Mouse (Mus musculus) G1E-ER4 (cell line): ENCODE measurements around the gene Dalrd3. TPM values are rescaled to one million over a fixed set of nuclear protein-coding genes. Genes with fewer than 3 reads are reported as not detected.

ENCODE experiments used
- GATA1 ChIP-seq: IDR thresholded peaks from one replicate; pipeline ENCODE4 v1.8.0; 2012; ENCODE audit warnings: low read length, inconsistent platforms
- polyA plus RNA-seq: library from polyadenylated mRNA; stranded (reverse); fragments of >175 nt; gene quantifications from 2 replicates; pipeline ENCODE4 v1.2.3, GENCODE M21; 2012

The Dalrd3 gene
- polyA plus RNA-seq, 1 experiment = 76.1 TPM

GRCm38 (mm10) chr9:108591462-108591861 is 21.8 kb downstream of the Dalrd3 start:
- TF ChIP-seq GATA1 = no peak

GRCm38 (mm10) chr9:108594354-108594753 is 24.7 kb downstream of the Dalrd3 start:
- no peak for TF ChIP-seq GATA1

- TF ChIP-seq GATA1 = no peak
These were observed 27.5 kb downstream of the Dalrd3 start, which contains the start of gene P4htm for GRCm38 (mm10) chr9:108596998-108597764. Gene P4htm, minus strand, starts transcription at chr9:108597667.

GRCm38 (mm10) chr9:108599021-108599566 is 29.4 kb downstream of the Dalrd3 start:
- TF ChIP-seq GATA1 = no peak

GRCm38 (mm10) chr9:108600011-108600410 is 30.3 kb downstream of the Dalrd3 start:
- no peak for TF ChIP-seq GATA1

- no peak for TF ChIP-seq GATA1
These were observed 32.3 kb downstream of the Dalrd3 start for GRCm38 (mm10) chr9:108601986-108602385.

GRCm38 (mm10) chr9:108608889-108609288 is 39.2 kb downstream of the Dalrd3 start:
- TF ChIP-seq GATA1 = no peak

- TF ChIP-seq GATA1 = no peak
These were observed 41.8 kb downstream of the Dalrd3 start for GRCm38 (mm10) chr9:108611488-108611887.

- no peak for TF ChIP-seq GATA1
These were observed 47.6 kb downstream of the Dalrd3 start for GRCm38 (mm10) chr9:108617301-108617700.

Other genes with a start within 250 kb of the Dalrd3 start
- 350 and 513 TPM in 2 replicates for gene Gpx1, start 231.0 kb upstream of the Dalrd3 start, polyA plus RNA-seq
- 34.7 and 107 TPM in 2 replicates for gene Usp4, start 222.0 kb upstream of the Dalrd3 start, polyA plus RNA-seq
- gene 1700102P08Rik, start 177.1 kb upstream of the Dalrd3 start, polyA plus RNA-seq = 0.51 and 0.69 TPM in 2 replicates
- not detected in 2 replicates for gene Ccdc36, start 141.4 kb upstream of the Dalrd3 start, polyA plus RNA-seq
- not detected in 2 replicates for gene BC048562, start 133.4 kb upstream of the Dalrd3 start, polyA plus RNA-seq
- gene Ccdc71, start 109.4 kb upstream of the Dalrd3 start, polyA plus RNA-seq = 26.4 and 34.2 TPM in 2 replicates
- gene Klhdc8b, start 108.3 kb upstream of the Dalrd3 start, polyA plus RNA-seq = 195 and 224 TPM in 2 replicates
- 0.05 and 0.25 TPM in 2 replicates for gene Lamb2, start 90.2 kb upstream of the Dalrd3 start, polyA plus RNA-seq
- 101 and 102 TPM in 2 replicates for gene Usp19, start 79.3 kb upstream of the Dalrd3 start, polyA plus RNA-seq
- 35.0 and 132 TPM in 2 replicates for gene Qars, start 62.2 kb upstream of the Dalrd3 start, polyA plus RNA-seq
- 87.8 and 118 TPM in 2 replicates for gene Qrich1, start 53.1 kb upstream of the Dalrd3 start, polyA plus RNA-seq
- 146 and 164 TPM in 2 replicates for gene Impdh2, start 9.6 kb upstream of the Dalrd3 start, polyA plus RNA-seq
- 17.2 and 26.6 TPM in 2 replicates for gene Ndufaf3, start 2.5 kb upstream of the Dalrd3 start, polyA plus RNA-seq
- gene Wdr6, start 8.9 kb downstream of the Dalrd3 start, polyA plus RNA-seq = 14.2 and 27.4 TPM in 2 replicates
- gene P4htm, start 27.8 kb downstream of the Dalrd3 start, polyA plus RNA-seq = 6.3 and 8.0 TPM in 2 replicates
- 126 and 161 TPM in 2 replicates for gene Arih2, start 79.5 kb downstream of the Dalrd3 start, polyA plus RNA-seq
- 5.0 and 6.0 TPM in 2 replicates for gene Slc25a20, start 92.2 kb downstream of the Dalrd3 start, polyA plus RNA-seq
- gene Prkar2a, start 119.4 kb downstream of the Dalrd3 start, polyA plus RNA-seq = 0.02 TPM in 1 of 2 replicates, not detected in the other
- gene Ip6k2, start 213.9 kb downstream of the Dalrd3 start, polyA plus RNA-seq = 31.0 and 32.1 TPM in 2 replicates
- gene Nckipsd, start 238.5 kb downstream of the Dalrd3 start, polyA plus RNA-seq = 9.7 and 11.5 TPM in 2 replicates